Mouse (Mus musculus) MEL (cell line): ENCODE measurements around the gene Senp1. TPM values are rescaled to one million over a fixed set of nuclear protein-coding genes. Genes with fewer than 3 reads are reported as not detected.

Experiments used
- DNase-seq: peaks from one replicate; pipeline ENCODE4 v3.0.0; 2011; ENCODE audit warnings: low read depth, low spot score
- H3K27ac ChIP-seq: 2 replicates; pipeline ENCODE4 v1.5.1; 2012; ENCODE audit warnings: low read depth, mild to moderate bottlenecking, control low read depth, low read length, moderate library complexity; ENCODE audit not compliant: control insufficient read depth
- H3K27me3 ChIP-seq, 2 experiments: fragments of 150-350 bp in 1 of 2; sonication (generic) in 1 of 2; 2 replicates each; pipeline ENCODE4 v1.6.1; 2012; ENCODE audit warnings: low read length in 2 of 2, mild to moderate bottlenecking in 2 of 2, improper control_type of control experiment in 1 of 2, moderate library complexity in 1 of 2; ENCODE audit not compliant: insufficient read depth in 2 of 2, control insufficient read depth in 1 of 2
- H3K36me3 ChIP-seq, 2 experiments: 2 replicates each; pipeline ENCODE4 v1.6.1; 2012 to 2014; ENCODE audit warnings: low read length in 2 of 2, improper control_type of control experiment in 1 of 2, inconsistent platforms in 1 of 2, mild to moderate bottlenecking in 1 of 2; ENCODE audit not compliant: insufficient read depth in 2 of 2, control insufficient read depth in 1 of 2
- H3K4me1 ChIP-seq, 2 experiments: fragments of 150-350 bp in 1 of 2; sonication (generic) in 1 of 2; 2 replicates each; pipeline ENCODE4 v1.6.1; 2012; ENCODE audit warnings: low read length in 2 of 2, improper control_type of control experiment in 1 of 2, mild to moderate bottlenecking in 1 of 2; ENCODE audit not compliant: insufficient read depth in 2 of 2, control insufficient read depth in 1 of 2
- H3K4me3 ChIP-seq, 2 experiments: fragments of 150-350 bp in 1 of 2; sonication (generic) in 1 of 2; 2 replicates each; pipeline ENCODE4 v1.5.1; 2012; ENCODE audit warnings: low read depth in 2 of 2, low read length in 2 of 2, mild to moderate bottlenecking in 2 of 2, moderate library complexity in 2 of 2, control low read depth in 1 of 2, improper control_type of control experiment in 1 of 2; ENCODE audit not compliant: control insufficient read depth in 1 of 2, insufficient read depth in 1 of 2
- H3K79me2 ChIP-seq: 2 replicates; pipeline ENCODE4 v1.6.1; 2012; ENCODE audit warnings: mild to moderate bottlenecking, low read length, moderate library complexity; ENCODE audit not compliant: control insufficient read depth, poor library complexity, insufficient read depth
- H3K9ac ChIP-seq: 2 replicates; pipeline ENCODE4 v1.6.1; 2012; ENCODE audit warnings: low read depth, mild to moderate bottlenecking, control low read depth, low read length, moderate library complexity; ENCODE audit not compliant: control insufficient read depth, poor library complexity, severe bottlenecking
- H3K9me3 ChIP-seq: fragments of 150-350 bp; sonication (generic); replicated peaks from 2 replicates; pipeline ENCODE4 v1.6.1; 2012; ENCODE audit warnings: mild to moderate bottlenecking, low read length, improper control_type of control experiment, moderate library complexity; ENCODE audit not compliant: insufficient read depth
- CHD1 ChIP-seq: IDR thresholded peaks from 2 replicates; pipeline ENCODE4 v1.6.1; 2012; ENCODE audit warnings: low read depth, mild to moderate bottlenecking, inconsistent platforms, low read length, improper control_type of control experiment
- CHD2 ChIP-seq: IDR thresholded peaks from 2 replicates; pipeline ENCODE4 v1.6.1; 2011; ENCODE audit warnings: low read length, improper control_type of control experiment
- ELF1 ChIP-seq: IDR thresholded peaks from 2 replicates; pipeline ENCODE4 v1.6.1; 2014; ENCODE audit warnings: low read depth, mild to moderate bottlenecking, inconsistent platforms, low read length, improper control_type of control experiment, moderate library complexity
- ETS1 ChIP-seq: IDR thresholded peaks from 2 replicates; pipeline ENCODE4 v1.6.1; 2012; ENCODE audit warnings: low read depth, mild to moderate bottlenecking, inconsistent platforms, low read length, improper control_type of control experiment, moderate library complexity
- GATA1 ChIP-seq: IDR thresholded peaks from 2 replicates; pipeline ENCODE4 v1.6.1; 2011; ENCODE audit warnings: low read depth, low read length, improper control_type of control experiment
- KAT2A ChIP-seq: conservative IDR thresholded peaks from 2 replicates; pipeline ENCODE4 v1.6.1; 2012; ENCODE audit warnings: low read depth, low read length, improper control_type of control experiment, inconsistent platforms
- MAFK ChIP-seq: IDR thresholded peaks from 2 replicates; pipeline ENCODE4 v1.6.1; 2011; ENCODE audit warnings: low read depth, mild to moderate bottlenecking, low read length, improper control_type of control experiment, borderline replicate concordance
- MAZ ChIP-seq: IDR thresholded peaks from 2 replicates; pipeline ENCODE4 v1.6.1; 2012; ENCODE audit warnings: low read depth, mild to moderate bottlenecking, inconsistent platforms, low read length, improper control_type of control experiment
- MXI1 ChIP-seq: IDR thresholded peaks from 2 replicates; pipeline ENCODE4 v1.6.1; 2011; ENCODE audit warnings: mild to moderate bottlenecking, low read depth, low read length, improper control_type of control experiment
- MYB ChIP-seq: IDR thresholded peaks from 2 replicates; pipeline ENCODE4 v1.6.1; 2011; ENCODE audit warnings: mild to moderate bottlenecking, low read depth, low read length, improper control_type of control experiment
- NELFE ChIP-seq: IDR thresholded peaks from 2 replicates; pipeline ENCODE4 v1.6.1; 2011; ENCODE audit warnings: low read depth, low read length, improper control_type of control experiment
- NRF1 ChIP-seq: IDR thresholded peaks from 2 replicates; pipeline ENCODE4 v1.6.1; 2014; ENCODE audit warnings: low read depth, mild to moderate bottlenecking, inconsistent platforms, low read length, improper control_type of control experiment, moderate library complexity; ENCODE audit not compliant: poor library complexity, insufficient read depth, severe bottlenecking
- POLR2A ChIP-seq, 2 experiments: IDR thresholded peaks; 2 replicates each; pipeline ENCODE4 v1.6.1; 2011 to 2012; ENCODE audit warnings: low read length in 2 of 2, mild to moderate bottlenecking in 2 of 2, control low read depth in 1 of 2, improper control_type of control experiment in 1 of 2, low read depth in 1 of 2, moderate library complexity in 1 of 2; ENCODE audit not compliant: control insufficient read depth in 1 of 2, insufficient read depth in 1 of 2, poor library complexity in 1 of 2
- POLR2AphosphoS5 ChIP-seq: IDR thresholded peaks from 2 replicates; pipeline ENCODE4 v1.6.1; 2012; ENCODE audit warnings: low read depth, borderline replicate concordance, mild to moderate bottlenecking, inconsistent platforms, low read length, moderate library complexity, mixed read lengths
- RAD21 ChIP-seq: IDR thresholded peaks from 2 replicates; pipeline ENCODE4 v1.6.1; 2011; ENCODE audit warnings: mild to moderate bottlenecking, low read depth, low read length, improper control_type of control experiment
- RCOR1 ChIP-seq: IDR thresholded peaks from 2 replicates; pipeline ENCODE4 v1.6.1; 2012; ENCODE audit warnings: low read depth, mild to moderate bottlenecking, inconsistent platforms, low read length, improper control_type of control experiment
- SMC3 ChIP-seq: IDR thresholded peaks from 2 replicates; pipeline ENCODE4 v1.6.1; 2011; ENCODE audit warnings: low read depth, low read length, improper control_type of control experiment
- TCF12 ChIP-seq: IDR thresholded peaks from 2 replicates; pipeline ENCODE4 v1.6.1; 2014; ENCODE audit warnings: low read depth, mild to moderate bottlenecking, inconsistent platforms, low read length, improper control_type of control experiment, moderate library complexity
- UBTF ChIP-seq: IDR thresholded peaks from 2 replicates; pipeline ENCODE4 v1.6.1; 2012; ENCODE audit warnings: low read depth, mild to moderate bottlenecking, inconsistent platforms, low read length, improper control_type of control experiment, moderate library complexity, borderline replicate concordance; ENCODE audit not compliant: insufficient read depth
- ZMIZ1 ChIP-seq: IDR thresholded peaks from 2 replicates; pipeline ENCODE4 v1.6.1; 2012; ENCODE audit warnings: low read depth, mild to moderate bottlenecking, inconsistent platforms, low read length, improper control_type of control experiment, moderate library complexity
- ZNF384 ChIP-seq: IDR thresholded peaks from 2 replicates; pipeline ENCODE4 v1.6.1; 2012; ENCODE audit warnings: low read depth, mild to moderate bottlenecking, inconsistent platforms, low read length, improper control_type of control experiment
- polyA plus RNA-seq, 2 experiments: library from polyadenylated mRNA; stranded (reverse) in 1 of 2; unstranded in 1 of 2; fragments of >175 nt in 1 of 2; fragments of >200 nt in 1 of 2; gene quantifications; 2 replicates each; pipeline versions ENCODE4 v1.2.1 to v1.2.4; 2012; ENCODE audit warnings: low replicate concordance in 2 of 2, low read depth in 1 of 2; ENCODE audit not compliant: insufficient read length in 2 of 2, insufficient read depth in 1 of 2, missing spikeins in 1 of 2
- total RNA-seq: library from RNA; depleted of rRNA; stranded (reverse); fragments of 300-350 nt; gene quantifications from 2 replicates; pipeline ENCODE4 v1.2.3, GENCODE M21; 2012

Gene Senp1
- total and polyA plus RNA-seq, 3 experiments = 34.1 to 96.5 TPM; not detected in 1

GRCm38 (mm10) chr15:98023137-98023536 is 70.4 kb downstream of the Senp1 start:
- DNase-seq = no peak
- Histone ChIP-seq H3K9ac (no peak overlapping the region), H3K79me2 (no peaks in the 10 kb centered on the region), H3K4me1 (no peaks in the 10 kb centered on the region), H3K36me3 (no peaks in the 10 kb centered on the region), H3K4me3 (no peak overlapping the region), H3K9me3 (no peaks in the 10 kb centered on the region), H3K27ac (no peak overlapping the region), H3K27me3 (peaks cover 40 to 42% of the 10 kb centered on the region in 2 experiments)
- no peak for TF ChIP-seq UBTF

- no peak overlapping the region for H3K4me3 ChIP-seq
- no peaks in the 10 kb centered on the region for H3K4me1 ChIP-seq
- H3K27ac ChIP-seq = no peak overlapping the region
- no peaks in the 10 kb centered on the region for H3K36me3 ChIP-seq
- peaks cover 28 to 33% of the 10 kb centered on the region in 2 experiments for H3K27me3 ChIP-seq
- H3K9me3 ChIP-seq = no peaks in the 10 kb centered on the region
- H3K79me2 ChIP-seq = no peaks in the 10 kb centered on the region
- DNase-seq = no peak
- H3K9ac ChIP-seq = no peak overlapping the region
- no peak for TF ChIP-seq NELFE
- no peak for TF ChIP-seq TCF12
- no peak for TF ChIP-seq MAZ
- TF ChIP-seq GATA1 = no peak
- no peak for TF ChIP-seq RCOR1
- TF ChIP-seq MAFK = no peak
- TF ChIP-seq POLR2A (IDR thresholded peaks at IDR 0.05; ENCODE audit: control insufficient read depth in 1 of 2, insufficient read depth in 1 of 2, low read depth in 1 of 2, low read length in 2 of 2, poor library complexity in 1 of 2) = no peak
- no peak for TF ChIP-seq UBTF
- no peak for TF ChIP-seq MXI1
- no peak for TF ChIP-seq MYB
- no peak for TF ChIP-seq ETS1
- no peak for TF ChIP-seq ZNF384
- no peak for TF ChIP-seq CHD1
- no peak for TF ChIP-seq ELF1
- TF ChIP-seq KAT2A = no peak
Measured at GRCm38 (mm10) chr15:98021886-98022285, 71.7 kb downstream of the Senp1 start.

- Histone ChIP-seq H3K79me2 (no peaks in the 10 kb centered on the region), H3K27me3 (peaks cover 5 to 9% of the 10 kb centered on the region in 2 experiments)
- no peak for TF ChIP-seq MYB
- TF ChIP-seq MAFK = no peak
- no peak for TF ChIP-seq CHD2
- no peak for TF ChIP-seq NRF1
- TF ChIP-seq RAD21 = no peak
- TF ChIP-seq POLR2AphosphoS5 = no peak
- no peak for TF ChIP-seq CHD1
- no peak for TF ChIP-seq SMC3
- no peak for TF ChIP-seq ZMIZ1
Measured at GRCm38 (mm10) chr15:98019047-98019446, 74.5 kb downstream of the Senp1 start.

More at GRCm38 (mm10) chr15:98019047-98019446, 74.5 kb downstream of the Senp1 start:
- H3K4me1 ChIP-seq = no peaks in the 10 kb centered on the region
- no peak overlapping the region for H3K9ac ChIP-seq
- no peak overlapping the region for H3K4me3 ChIP-seq
- no peaks in the 10 kb centered on the region for H3K9me3 ChIP-seq
- H3K27ac ChIP-seq = no peak overlapping the region
- no peak for DNase-seq
- no peaks in the 10 kb centered on the region for H3K36me3 ChIP-seq
